Mouse (Mus musculus): ENCODE results near the gene Xrcc5. TPM values are rescaled to one million over a fixed set of nuclear protein-coding genes. Genes with fewer than 3 reads are reported as not detected.

Xrcc5 gene
- total RNA-seq, 2 experiments from 2014 or later = 13.4 to 14.0 TPM

DNA sequence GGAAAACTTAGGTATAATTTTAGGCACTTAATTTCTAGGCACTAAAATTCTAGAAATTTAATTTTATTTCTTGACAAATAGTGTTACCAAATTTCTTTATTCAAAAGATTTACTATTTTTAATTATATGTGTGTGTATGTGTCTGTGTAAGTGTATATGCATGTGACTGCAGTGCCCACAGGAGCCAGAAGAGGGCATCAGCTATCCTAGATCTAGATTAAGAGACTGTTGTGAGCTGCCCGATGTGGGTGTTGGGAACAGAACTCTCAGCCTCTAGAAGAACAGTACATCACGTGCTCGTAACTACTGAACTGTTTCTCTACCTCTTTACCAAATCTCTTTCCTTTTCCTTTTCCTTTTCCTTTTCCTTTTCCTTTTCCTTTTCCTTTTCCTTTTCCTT lies 73.3 kb downstream of the Xrcc5 start:
- intact Hi-C loops (cut with DNase I) = no loop called here
- no peak for DNase-seq

- DNase-seq = no peak
- intact Hi-C loops (cut with DNase I) = no loop called here
Observed at GRCm38 (mm10) chr1:72383056-72383455, 75.8 kb downstream of the Xrcc5 start.

DNA sequence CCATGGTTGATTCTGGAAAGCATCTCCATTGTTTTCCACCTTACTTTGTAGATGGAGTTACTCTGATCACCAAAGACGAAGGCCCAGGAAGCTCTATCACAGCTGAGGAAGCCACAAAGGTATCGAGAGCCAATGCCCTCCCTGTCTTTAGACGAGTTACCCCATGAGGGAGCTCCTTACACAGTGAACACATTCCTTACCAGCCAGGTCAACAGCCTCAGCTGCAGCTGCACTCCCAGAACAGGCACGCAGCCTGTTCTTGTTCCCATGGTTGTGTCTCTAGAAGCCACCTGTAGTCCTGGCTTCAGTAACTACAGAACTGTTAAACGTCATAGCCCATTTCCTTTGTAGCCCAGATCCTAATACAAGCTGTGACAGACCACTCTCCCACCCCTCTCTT lies 76.4 kb downstream of the Xrcc5 start:
- intact Hi-C loops (cut with DNase I) = no loop called here
- DNase-seq = no peak

DNA sequence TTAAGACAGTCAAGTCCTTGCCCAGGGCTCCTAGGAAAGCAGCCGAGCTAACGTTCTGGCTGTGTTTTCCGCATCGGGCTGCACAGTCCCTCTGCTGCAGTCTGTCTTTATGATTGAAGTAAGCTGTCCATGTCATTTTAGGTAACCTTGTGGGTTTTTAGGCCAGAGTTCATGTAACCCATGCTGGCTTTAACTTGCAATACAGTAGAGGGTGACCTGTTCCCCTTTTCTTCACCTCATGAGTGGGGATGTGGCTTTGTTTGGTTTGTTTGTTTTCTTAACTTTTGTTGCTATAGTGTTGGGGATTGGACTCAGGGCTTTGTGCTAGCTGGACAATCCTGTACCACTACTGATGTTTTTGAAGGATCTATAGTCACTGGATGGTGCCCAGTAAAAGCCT lies 83.2 kb downstream of the Xrcc5 start:
- DNase-seq = no peak
- intact Hi-C loops (cut with DNase I) = no loop called here

GRCm38 (mm10) chr1:72399720-72400401 lies 92.6 kb downstream of the Xrcc5 start:
- no peak for DNase-seq
- intact Hi-C loops (cut with DNase I) = no loop called here

DNA sequence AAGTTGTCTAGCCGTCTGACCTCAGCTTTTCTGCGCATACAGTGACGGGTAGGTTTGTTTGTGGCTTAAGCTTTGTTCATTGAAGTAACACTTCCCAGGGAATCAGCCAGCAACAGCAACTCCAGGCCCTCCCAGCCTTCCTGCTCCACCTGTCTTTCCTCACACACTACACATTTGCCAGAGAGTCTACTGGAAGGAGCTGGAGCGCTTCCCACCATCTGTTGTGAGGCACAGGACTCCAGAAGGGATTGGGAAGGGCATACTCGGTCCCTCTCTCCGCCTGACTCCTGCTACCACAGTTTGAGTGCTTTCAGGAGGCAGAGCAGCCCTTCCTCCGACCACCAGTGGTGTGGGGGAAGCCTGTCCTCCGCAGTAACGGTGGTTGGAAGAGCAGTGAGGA lies 93.4 kb downstream of the Xrcc5 start:
- no peak for DNase-seq
- intact Hi-C loops (cut with DNase I) = no loop called here

GRCm38 (mm10) chr1:72401331-72402069 lies 94.3 kb downstream of the Xrcc5 start:
- intact Hi-C loops (cut with DNase I) = no loop called here
- no peak for DNase-seq

DNA sequence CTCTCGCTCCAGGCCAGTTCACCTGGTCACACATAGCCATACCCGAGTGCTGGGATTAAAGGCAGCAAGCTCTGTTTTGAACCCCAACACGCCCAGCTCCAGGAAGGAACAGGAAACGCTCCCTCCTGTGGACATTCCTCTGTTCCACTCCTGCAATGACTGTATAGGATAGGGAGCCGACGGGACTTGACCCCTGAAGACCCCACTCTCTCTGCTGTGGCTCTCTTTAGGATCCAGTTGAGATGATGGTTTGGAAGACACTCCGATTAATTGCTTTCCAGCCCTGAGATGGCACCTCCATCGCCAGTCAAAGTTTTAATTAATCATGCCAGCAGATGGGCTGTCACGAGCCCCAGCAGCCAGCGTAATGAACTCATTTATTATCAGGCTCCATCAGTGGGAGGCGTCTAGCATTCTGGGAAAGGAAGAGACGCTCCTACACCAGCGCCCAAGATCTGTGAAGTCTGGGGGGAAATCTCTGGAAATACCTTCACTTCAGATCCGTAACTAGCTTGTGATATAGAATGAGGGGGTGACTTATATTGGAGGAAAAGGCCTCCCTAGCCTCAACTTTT lies 99.4 kb downstream of the Xrcc5 start:
- intact Hi-C loops (cut with DNase I) = no loop called here
- no peak for DNase-seq

- intact Hi-C loops (cut with DNase I) = no loop called here
Observed at GRCm38 (mm10) chr1:72409936-72410335, 102.7 kb downstream of the Xrcc5 start.

GRCm38 (mm10) chr1:72411108-72411507 lies 103.9 kb downstream of the Xrcc5 start:
- DNase-seq = no peak
- intact Hi-C loops (cut with DNase I) = no loop called here

More at GRCm38 (mm10) chr1:72409936-72410335, 102.7 kb downstream of the Xrcc5 start:
- DNase-seq = no peak

GRCm38 (mm10) chr1:72413205-72413604 lies 106.0 kb downstream of the Xrcc5 start:
- intact Hi-C loops (cut with DNase I) = no loop called here
- no peak for DNase-seq

DNA sequence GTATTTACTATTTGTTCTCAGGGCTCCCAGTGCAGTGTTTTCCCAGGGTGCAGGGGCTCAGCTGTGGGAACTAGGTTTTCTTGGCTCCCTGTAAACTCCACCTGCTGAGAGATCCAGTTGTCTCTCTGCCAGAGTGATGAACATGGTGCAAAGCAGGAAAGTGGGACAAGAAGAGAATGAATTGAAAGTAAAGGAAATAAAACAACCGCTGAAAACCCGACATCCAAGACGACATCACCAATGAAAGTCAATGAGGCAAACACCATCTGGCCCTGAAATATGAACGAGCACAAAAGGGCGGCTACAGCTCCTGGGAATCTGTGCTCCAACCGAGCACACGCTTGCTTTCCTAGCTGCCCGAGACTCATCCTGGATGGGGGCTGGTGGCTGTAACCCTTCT lies 106.9 kb downstream of the Xrcc5 start:
- intact Hi-C loops (cut with DNase I) = no loop called here
- no peak for DNase-seq

DNA sequence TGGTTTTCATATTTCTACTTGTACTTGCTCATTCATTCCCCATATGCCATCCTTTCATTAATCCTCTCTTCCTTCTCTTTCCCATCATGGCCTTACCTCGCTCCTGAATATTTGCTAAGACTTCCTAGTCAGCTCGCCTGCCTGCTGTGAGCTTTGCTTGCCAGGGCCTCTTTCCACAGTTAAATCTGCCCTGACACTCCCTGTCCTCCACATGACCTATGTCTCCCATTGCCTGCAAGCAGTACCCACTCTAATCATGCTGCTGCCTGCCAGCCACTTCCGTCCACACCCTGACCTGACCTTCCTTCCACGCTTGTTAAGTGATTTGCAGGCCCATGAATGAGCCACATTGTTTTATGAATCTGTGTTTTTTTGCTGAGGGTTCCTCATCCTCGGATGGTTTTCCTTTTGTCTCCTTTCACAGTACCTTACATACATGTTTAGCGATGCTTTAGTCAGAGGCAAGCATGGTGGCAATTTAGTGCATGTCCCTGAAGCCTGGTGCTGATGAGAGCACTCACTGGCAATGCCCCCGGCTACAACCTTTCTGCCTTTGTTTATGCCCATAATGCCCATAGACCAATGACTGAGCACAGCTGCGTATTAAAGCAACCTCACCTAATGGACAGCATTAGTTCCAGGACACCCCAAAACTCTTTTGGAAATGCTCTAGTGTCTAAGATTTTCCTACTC lies 107.5 kb downstream of the Xrcc5 start:
- intact Hi-C loops (cut with DNase I) = no loop called here
- DNase-seq = no peak

DNA sequence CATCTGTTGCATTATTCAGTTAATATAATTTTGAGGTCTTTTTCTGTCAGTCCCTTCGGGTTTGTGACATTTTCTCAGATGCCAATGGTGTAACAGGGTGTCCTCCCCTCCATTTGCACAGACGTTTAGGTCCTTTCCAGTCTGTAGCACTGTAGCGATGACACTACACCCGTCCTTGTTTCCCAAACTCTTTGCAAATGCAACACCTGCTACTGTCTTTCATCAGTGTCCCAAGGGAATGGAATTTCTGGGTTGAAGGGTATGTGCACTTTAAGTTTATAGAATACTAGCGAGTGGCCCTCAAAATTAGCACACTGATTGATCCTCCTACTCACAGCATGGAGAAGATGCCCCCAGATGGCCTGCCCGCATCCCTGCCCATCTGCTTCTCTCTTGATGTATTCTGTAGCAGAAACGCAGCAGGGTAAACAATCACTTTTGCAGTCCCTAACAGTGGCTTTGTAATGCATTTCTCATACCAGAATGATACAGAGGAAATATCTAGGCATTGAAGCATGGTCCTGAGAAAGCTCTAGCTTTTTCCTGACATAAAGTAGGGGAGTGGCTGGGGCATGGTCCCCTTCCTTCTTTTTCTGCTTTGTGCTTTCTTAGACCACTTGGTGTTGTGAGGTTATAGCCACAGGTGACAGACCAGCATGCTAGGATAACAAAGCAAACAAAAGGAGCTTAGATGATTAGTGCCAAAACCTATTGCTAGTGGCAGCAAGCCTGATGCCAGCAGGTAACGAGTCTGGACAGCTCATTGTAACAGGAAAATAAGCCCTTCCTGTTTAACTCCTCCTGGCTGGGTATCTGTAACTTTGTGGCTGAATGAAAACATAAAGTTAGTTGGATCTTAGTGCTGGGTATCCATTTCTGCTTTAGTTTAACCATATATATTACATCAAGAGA lies 111.8 kb downstream of the Xrcc5 start:
- DNase-seq = no peak
- intact Hi-C loops (cut with DNase I) = no loop called here

DNA sequence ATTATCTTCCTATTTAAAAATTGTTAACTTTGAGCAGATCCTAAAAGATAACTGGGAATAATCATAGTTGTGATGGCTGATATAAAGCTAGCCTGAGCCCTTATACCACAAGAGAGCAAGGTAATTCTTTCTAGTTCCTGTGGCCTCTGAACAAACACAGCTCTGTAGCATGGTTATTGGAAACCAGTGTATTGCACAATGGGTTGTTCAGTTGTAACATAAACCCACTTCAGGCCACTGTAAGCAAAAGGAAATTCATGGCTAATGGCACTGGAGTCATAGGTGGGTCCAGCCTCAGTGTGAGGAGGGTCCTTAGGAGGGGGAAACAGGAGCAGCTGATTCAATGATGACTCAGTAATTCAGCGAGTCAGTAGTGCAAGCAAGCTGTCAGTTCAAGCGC lies 113.0 kb downstream of the Xrcc5 start:
- intact Hi-C loops (cut with DNase I) = no loop called here
- DNase-seq = no peak

DNA sequence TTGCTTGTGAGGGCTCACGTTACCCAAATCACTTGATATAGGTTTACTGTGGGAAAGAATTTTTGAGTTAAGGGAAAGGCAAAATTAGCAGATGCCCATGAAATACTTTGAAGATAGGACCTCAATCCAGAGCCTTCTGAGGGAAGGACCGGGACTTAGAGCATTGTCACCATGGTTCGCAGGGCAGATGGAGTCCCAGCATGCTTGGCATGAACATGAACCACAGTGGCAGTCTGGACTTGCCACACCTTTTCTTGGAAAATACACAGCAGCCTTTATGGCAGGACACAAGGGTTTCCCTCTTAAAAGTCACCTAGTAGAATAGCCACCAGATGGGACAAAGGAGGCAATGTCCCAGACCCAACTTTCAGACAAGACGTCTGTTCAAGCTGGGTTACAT lies 114.9 kb downstream of the Xrcc5 start:
- DNase-seq = no peak
- intact Hi-C loops (cut with DNase I) = no loop called here

DNA sequence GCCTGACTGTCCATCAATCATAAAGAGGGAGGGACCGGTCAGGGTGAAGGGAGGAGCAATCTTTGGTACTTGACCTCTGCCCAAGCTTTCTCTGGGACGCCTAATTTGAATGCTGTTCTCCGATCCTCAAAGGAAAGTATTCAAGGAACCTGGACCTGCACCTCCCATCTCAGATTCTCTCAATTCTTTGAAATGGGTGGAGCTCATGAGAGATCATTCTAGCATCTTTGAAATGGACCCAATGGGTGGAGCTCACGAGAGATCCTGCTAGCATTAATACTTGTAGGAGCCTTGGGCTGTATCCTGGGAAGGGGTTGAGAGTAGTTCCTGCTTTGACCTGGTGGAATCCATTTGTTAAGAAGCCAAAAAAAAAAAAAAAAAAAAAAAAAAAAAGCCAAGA lies 119.2 kb downstream of the Xrcc5 start:
- intact Hi-C loops (cut with DNase I) = no loop called here
- no peak for DNase-seq

DNA sequence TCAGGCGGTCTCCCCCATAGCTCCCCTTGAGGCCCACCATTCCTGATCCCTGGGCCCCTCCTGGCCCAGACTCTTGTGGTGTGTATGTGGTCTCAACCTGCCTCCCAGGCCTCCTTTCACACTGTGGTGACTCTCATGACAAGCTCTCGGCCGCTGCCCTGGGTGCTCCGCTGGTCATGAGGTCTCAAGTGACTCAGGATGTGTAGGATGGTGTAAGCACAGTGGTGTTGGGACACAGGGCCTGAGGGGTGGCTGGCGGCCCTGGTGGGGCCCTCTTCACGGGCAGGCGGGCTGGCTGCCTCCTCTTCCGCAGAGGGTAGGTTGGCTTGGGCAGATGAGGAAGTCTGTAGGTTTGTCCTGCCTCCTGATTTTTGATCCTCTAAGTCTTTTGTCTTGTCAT lies 121.3 kb downstream of the Xrcc5 start:
- no peak for DNase-seq
- intact Hi-C loops (cut with DNase I) = no loop called here

- intact Hi-C loops (cut with DNase I) = no loop called here
- no peak for DNase-seq
Observed at GRCm38 (mm10) chr1:72429107-72429807, 122.0 kb downstream of the Xrcc5 start.

DNA sequence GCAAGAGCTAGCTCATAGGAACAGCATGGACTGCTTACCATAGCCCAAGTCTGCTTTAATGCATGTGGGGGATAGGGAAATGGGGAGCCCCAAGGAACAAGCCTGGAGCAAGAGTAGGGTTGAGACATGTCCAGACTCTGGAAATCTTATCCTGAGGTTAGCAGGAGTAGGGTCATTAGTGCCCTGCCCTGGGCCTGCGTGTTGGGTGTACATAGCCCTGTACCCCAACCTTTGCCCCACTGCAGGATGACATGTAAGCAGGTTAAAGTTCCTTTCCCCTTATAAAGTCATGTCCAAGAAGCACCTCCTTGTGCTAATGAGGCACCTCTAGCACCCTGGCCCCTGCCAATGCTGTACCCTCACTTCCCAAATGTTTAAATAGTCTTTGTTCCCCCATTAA lies 125.4 kb downstream of the Xrcc5 start:
- intact Hi-C loops (cut with DNase I) = no loop called here
- DNase-seq = no peak
